Mouse (Mus musculus) hindbrain, embryonic 10.5 days (tissue): ENCODE data around the gene Paf1. TPM values are rescaled to one million over a fixed set of nuclear protein-coding genes. Genes with fewer than 3 reads are reported as not detected.

Source experiments
- DNase-seq: peaks from one replicate; pipeline ENCODE4 v3.0.0-alpha.2; 2017; ENCODE audit warnings: low spot score
- H3K27ac ChIP-seq: fragments of 300-500 bp; sonication (generic); 2 replicates; pipeline ENCODE4 v1.5.1; 2016; ENCODE audit warnings: mild to moderate bottlenecking, moderate library complexity
- H3K27me3 ChIP-seq: fragments of 300-500 bp; sonication (generic); 2 replicates; pipeline ENCODE4 v1.6.1; 2016; ENCODE audit warnings: mild to moderate bottlenecking; ENCODE audit not compliant: poor library complexity, insufficient read depth, severe bottlenecking
- H3K36me3 ChIP-seq: fragments of 300-500 bp; sonication (generic); 2 replicates; pipeline ENCODE4 v1.6.1; 2016; ENCODE audit warnings: mild to moderate bottlenecking, moderate library complexity
- H3K4me1 ChIP-seq: fragments of 300-500 bp; sonication (generic); replicated peaks from 2 replicates; pipeline ENCODE4 v1.6.1; 2016; ENCODE audit warnings: mild to moderate bottlenecking
- H3K4me3 ChIP-seq: fragments of 300-500 bp; sonication (generic); 2 replicates; pipeline ENCODE4 v1.5.1; 2016; ENCODE audit warnings: mild to moderate bottlenecking, moderate library complexity
- H3K9me3 ChIP-seq: fragments of 300-500 bp; sonication (generic); 2 replicates; pipeline ENCODE4 v1.6.1; 2016; ENCODE audit warnings: mild to moderate bottlenecking, moderate library complexity
- WGBS: fragments of 180-500 bp; shearing (Covaris S2); methylation state at CpG from one replicate; pipeline ENCODE4 v1.1.7; 2016; 5-methylcytosine and 5-hydroxymethylcytosine counted together
- polyA plus RNA-seq: library from polyadenylated mRNA; unstranded; fragments of >200 nt; fragmentation: Nextera tagmentation; extraction: Ambion mirVana; gene quantifications from 2 replicates; pipeline ENCODE4 v1.2.1, GENCODE M21; 2016

The Paf1 gene
- polyA plus RNA-seq, 1 experiment from 2014 or later, result 83.2 TPM

- peaks cover 32% of the 10 kb centered on the region for H3K4me1 ChIP-seq
- no peak for DNase-seq
- no peaks in the 10 kb centered on the region for H3K9me3 ChIP-seq
- peaks cover 18% of the 10 kb centered on the region for H3K27me3 ChIP-seq
- WGBS, result 68% methylated on average over 13 of the region's 13 CpGs
- H3K27ac ChIP-seq, result no peak overlapping the region
- no peak overlapping the region for H3K4me3 ChIP-seq
- no peaks in the 10 kb centered on the region for H3K36me3 ChIP-seq
Measured at GRCm38 (mm10) chr7:28447865-28448820, 55.4 kb downstream of the Paf1 start.

Other genes starting within 250 kb of the Paf1 start
- 123 and 147 TPM in 2 replicates for gene Fbl, start 223.2 kb upstream of the Paf1 start, polyA plus RNA-seq
- 16.2 and 23.4 TPM in 2 replicates for gene Dyrk1b, start 213.5 kb upstream of the Paf1 start, polyA plus RNA-seq
- 2.1 TPM in 2 replicates for gene Eid2, start 125.1 kb upstream of the Paf1 start, polyA plus RNA-seq
- 11.8 and 14.3 TPM in 2 replicates for gene Eid2b, start 115.2 kb upstream of the Paf1 start, polyA plus RNA-seq
- 0.58 and 0.80 TPM in 2 replicates for gene Selenov, start 101.8 kb upstream of the Paf1 start, polyA plus RNA-seq
- gene Dll3, start 90.7 kb upstream of the Paf1 start, polyA plus RNA-seq, result 50.2 and 88.5 TPM in 2 replicates
- 252 and 255 TPM in 2 replicates for gene Timm50, start 80.9 kb upstream of the Paf1 start, polyA plus RNA-seq
- gene Supt5, start 54.2 kb upstream of the Paf1 start, polyA plus RNA-seq, result 107 and 118 TPM in 2 replicates
- gene Rps16, start 42.3 kb upstream of the Paf1 start, polyA plus RNA-seq, result 777 and 925 TPM in 2 replicates
- gene Plekhg2, start 20.4 kb upstream of the Paf1 start, polyA plus RNA-seq, result 82.4 and 93.0 TPM in 2 replicates
- 5.3 and 5.8 TPM in 2 replicates for gene Zfp36, start 12.7 kb upstream of the Paf1 start, polyA plus RNA-seq
- 62.9 and 65.0 TPM in 2 replicates for gene Med29, start 243 bp upstream of the Paf1 start, polyA plus RNA-seq
- 6.7 and 7.1 TPM in 2 replicates for gene Gmfg, start 44.5 kb downstream of the Paf1 start, polyA plus RNA-seq
- 4.4 and 5.2 TPM in 2 replicates for gene Lrfn1, start 59.0 kb downstream of the Paf1 start, polyA plus RNA-seq
- not detected in 2 replicates for gene Ifnl2, start 117.5 kb downstream of the Paf1 start, polyA plus RNA-seq
- gene Ifnl3, start 129.9 kb downstream of the Paf1 start, polyA plus RNA-seq, result not detected in 2 replicates
- not detected in 2 replicates for gene Sycn, start 147.9 kb downstream of the Paf1 start, polyA plus RNA-seq
- 0.10 TPM in 1 of 2 replicates, not detected in the other for gene Nccrp1, start 154.3 kb downstream of the Paf1 start, polyA plus RNA-seq
- gene Samd4b, start 205.2 kb downstream of the Paf1 start, polyA plus RNA-seq, result 34.0 and 44.0 TPM in 2 replicates
- gene Pak4, start 205.2 kb downstream of the Paf1 start, polyA plus RNA-seq, result 51.8 and 66.0 TPM in 2 replicates
- gene Acp7, start 238.4 kb downstream of the Paf1 start, polyA plus RNA-seq, result not detected in 2 replicates